Mouse (Mus musculus) heart, postnatal 0 days (tissue): ENCODE data around the gene Qrich1.

Source experiments
- CTCF ChIP-seq: IDR thresholded peaks from 2 replicates; pipeline ENCODE4 v1.5.1; 2016; ENCODE audit warnings: antibody characterized with exemption, control low read depth, low read depth
- EP300 ChIP-seq: IDR thresholded peaks from 2 replicates; pipeline ENCODE4 v1.6.1; 2016; ENCODE audit warnings: antibody characterized with exemption, low read depth

GRCm38 (mm10) chr9:108579344-108579690 is 62.7 kb downstream of the Qrich1 start:
- no peak for TF ChIP-seq CTCF
- no peak for TF ChIP-seq EP300
